Mouse (Mus musculus) embryonic fibroblast, embryonic 13.5 days (primary cell): Measurements from ENCODE around the gene Acat3.

Experiments used
- CTCF ChIP-seq: IDR thresholded peaks from 2 replicates; pipeline ENCODE4 v1.5.1; 2011; ENCODE audit warnings: mild to moderate bottlenecking, control low read depth, low read length, moderate library complexity, borderline replicate concordance; ENCODE audit not compliant: insufficient read depth
- POLR2A ChIP-seq: IDR thresholded peaks from 2 replicates; pipeline ENCODE4 v1.6.1; 2011; ENCODE audit warnings: low read depth, mild to moderate bottlenecking, control low read depth, low read length, moderate library complexity

- TF ChIP-seq CTCF: no peak
- TF ChIP-seq POLR2A: no peak
Observed at GRCm38 (mm10) chr17:12880178-12880577, 60.2 kb downstream of the Acat3 start.
